Mouse (Mus musculus): ENCODE results near the gene Tmem221.

Gene Tmem221

GRCm38 (mm10) chr8:71558071-71558957 is at the start of gene Tmem221:
TSS of gene Tmem221 (minus strand) at chr8:71558871.
- DNase-seq = no peak

DNA sequence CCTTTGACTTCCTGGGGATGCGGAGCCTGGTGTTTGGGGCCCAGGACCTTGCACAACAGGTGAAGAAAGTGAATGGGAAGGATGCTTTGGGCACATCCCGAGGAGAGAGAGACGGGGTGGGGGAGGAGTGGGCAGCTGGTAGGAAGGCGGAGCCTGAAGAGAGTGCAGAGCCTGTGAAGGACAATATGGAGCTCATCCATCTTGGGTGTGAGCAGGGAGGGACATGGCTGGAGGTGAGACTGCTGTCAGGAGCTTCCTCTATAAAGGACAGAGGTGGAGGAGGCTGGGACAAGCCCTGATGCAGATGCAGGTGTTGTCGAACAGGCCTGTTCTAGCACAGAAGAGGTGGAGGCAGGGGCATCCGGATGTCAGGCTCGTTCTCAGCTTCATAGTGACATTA is 45.4 kb upstream of the Tmem221 start:
- no peak for DNase-seq

DNA sequence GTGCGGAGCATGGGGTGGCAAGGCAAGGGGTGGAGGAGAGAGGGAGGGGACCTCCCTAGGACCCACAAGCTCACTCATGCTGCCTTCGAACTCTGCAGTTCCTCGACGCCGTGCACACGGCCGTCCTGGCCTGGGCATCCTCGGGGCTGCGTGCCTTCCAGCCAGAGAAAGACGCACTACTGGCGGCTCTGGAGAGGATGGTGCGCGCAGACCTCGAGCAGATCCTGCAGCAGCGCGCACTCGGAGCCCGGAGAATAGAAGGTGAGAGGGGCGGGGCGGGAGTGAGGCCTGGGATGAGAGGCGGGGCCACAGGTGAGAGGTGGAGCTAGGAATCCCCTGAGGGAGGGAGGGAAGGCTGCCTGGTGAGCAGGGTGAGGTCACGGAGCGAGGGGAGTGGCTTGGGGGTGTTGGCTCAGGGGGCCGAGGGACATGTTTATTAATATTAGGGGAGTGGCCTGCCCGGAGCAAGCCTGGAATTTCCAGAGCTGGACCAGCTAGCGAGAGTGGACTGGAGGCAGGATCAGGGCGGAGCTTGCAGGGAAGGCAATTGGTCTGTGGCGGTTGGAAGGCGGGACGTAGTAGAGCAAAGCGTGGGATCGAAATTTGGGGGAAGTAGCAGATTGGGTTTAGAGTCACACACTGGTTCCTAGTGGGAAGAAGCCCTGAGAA is 44.1 kb upstream of the Tmem221 start:
- no peak for DNase-seq

- no peak for DNase-seq
Measured at GRCm38 (mm10) chr8:71601939-71602665, 43.4 kb upstream of the Tmem221 start.

DNA sequence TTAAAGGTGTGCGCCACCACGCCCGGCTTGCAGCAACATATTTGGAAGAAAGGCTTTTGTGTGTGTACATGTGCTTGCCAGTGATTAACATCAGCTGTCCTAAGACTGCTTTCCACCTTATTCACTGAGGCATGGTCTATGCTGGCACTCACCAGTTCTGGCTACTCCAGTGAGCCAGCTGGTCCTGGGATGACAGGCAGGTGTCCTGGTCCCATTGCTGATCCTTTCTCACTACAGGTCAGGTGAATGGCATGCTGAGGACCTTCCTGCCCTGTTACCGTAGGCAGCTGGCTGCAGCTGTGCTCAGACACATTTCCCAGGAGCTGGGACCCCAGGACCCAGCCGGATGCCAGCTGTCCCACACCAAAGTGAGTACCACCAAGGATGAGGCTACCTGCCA is 40.2 kb upstream of the Tmem221 start:
- no peak for DNase-seq

DNA sequence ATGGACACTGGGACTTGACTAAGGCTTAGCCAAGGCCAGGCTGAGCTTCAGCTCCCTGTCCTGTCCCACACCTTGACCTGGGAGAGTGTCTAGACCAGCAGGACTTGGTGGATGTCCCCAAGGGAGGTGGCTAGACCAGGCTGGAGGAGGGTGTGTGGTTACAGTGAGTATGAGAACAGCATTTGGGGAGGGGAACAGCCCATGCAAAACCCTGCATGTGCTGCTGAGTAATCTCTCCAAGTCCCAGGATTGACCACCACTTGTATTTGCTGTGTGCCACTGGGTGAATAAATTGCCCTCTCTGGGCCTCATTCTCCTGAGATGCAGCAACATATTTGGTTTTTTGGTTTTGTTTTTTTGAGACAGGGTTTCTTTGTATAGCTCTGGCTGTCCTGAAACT is 39.7 kb upstream of the Tmem221 start:
- DNase-seq = no peak

GRCm38 (mm10) chr8:71597451-71597850 is 38.8 kb upstream of the Tmem221 start, which contains the start of gene Fam129c:
TSS of gene Fam129c (plus strand) at chr8:71597648.
- DNase-seq = no peak

GRCm38 (mm10) chr8:71596798-71597197 is 38.1 kb upstream of the Tmem221 start:
- DNase-seq = no peak

GRCm38 (mm10) chr8:71596384-71596783 is 37.7 kb upstream of the Tmem221 start:
- no peak for DNase-seq

DNA sequence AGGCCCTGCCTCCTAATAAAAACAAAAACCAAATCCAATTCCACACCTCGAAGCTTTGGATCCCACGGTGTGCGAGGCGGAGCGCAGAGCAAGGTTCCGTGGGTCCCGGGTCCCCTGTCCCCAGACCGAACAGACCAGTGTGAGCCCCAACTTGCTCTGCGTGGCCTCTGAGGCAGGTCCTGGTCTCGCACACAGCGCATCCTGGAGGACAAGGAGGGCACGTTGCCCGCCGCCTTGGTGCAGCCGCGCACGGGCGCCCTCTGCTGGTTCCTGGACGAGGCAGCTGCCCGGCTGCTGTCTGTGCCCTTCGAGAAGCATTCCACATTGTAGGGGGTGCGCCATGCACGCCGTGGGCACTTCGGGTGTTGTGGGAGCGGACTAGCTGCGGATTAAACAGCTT is 37.2 kb upstream of the Tmem221 start:
- DNase-seq = peak; percentile 85

DNA sequence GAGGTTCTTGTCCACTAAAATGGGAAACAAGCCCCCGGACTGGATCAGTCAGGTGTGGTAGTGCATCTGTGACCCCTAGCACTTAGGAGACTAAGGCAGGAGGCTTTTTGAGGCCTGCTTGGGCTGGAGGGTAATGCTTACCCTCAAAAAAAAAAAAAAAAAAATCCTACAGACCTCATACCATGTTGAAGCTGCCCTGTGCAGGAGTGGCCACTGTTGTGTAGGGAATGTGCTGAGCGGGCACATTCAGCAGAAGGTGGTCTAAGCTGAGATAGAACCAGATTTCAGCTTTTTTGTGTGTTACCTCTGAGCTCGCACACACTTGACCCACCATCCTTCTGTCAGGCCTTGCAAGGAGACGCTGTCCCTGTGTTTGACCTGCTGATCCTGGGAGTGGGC is 35.7 kb upstream of the Tmem221 start:
- DNase-seq = no peak

DNA sequence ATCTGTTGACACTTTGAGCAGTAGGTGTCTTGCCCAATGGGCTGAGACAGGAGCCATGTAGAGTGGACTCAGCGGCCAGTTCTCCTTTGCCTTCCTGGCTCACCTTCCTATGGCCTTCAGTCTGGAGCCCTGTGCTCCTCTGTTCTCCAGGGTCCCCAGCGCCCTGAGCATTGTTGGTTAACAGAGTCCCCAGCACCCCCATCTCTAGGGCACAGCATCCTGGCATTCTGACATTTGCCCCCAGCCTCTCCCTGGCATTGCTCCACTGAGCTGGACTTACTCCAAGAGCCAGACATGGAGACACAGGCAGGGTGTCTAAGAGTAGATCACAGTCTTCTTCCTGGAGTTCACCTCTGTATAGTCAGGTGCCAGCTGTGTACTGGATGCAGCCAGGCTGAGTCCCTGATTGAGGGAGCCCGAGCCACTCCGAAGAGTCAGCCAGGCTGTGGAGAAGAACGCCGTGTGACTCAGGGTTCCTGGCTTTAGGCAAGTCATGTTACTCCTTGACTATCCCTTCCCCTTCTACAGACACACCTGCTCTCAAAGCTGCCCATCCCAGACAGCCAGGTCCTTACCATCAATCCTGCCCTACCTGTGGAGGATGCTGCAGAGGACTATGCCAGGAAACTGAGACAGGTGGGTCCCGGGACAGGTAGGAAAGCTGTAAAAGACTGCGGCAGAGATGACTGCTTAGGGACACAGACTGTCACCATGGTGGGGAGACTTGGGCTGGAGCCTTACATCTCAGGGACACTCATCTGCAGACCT is 35.1 kb upstream of the Tmem221 start:
- no peak for DNase-seq

DNA sequence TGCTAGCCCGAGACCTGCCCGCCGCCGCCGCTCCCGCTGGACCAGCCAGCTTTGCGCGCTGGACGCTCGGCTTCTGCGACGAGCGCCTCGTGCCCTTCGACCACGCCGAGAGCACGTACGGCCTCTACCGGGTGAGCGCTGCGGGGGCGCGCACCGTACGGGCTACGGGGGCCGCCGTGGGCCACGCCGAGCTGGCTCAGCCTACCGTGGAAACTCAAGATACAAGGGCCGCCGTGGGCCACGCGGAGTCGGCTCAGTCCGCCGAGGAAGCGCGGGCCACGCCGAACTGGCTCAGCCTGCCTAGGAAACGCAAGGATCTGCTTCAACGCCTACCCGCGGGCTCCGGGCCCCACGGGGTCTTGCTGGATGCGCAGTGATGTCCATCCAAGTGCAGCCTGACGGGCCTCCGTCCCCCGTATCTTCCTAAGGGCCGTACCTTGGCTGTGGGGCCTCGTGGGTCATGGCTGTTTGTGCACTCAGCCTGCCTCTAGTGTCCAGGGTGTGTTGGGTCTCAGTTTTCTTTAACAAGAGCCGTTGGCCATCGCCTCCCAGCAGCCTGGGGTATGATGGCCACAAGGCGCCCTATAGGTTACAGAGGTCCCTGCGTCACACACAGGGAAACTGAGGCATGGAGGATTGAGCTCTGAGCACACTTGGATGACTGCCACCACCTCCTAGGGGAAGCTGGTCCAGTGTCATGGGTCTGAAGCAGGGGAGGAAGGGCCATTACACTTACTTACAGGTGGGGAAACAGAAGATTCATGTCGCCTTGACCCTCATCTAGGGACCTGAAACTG is 33.9 kb upstream of the Tmem221 start:
- DNase-seq = peak; percentile 88

- peak; percentile 97 for DNase-seq
Measured at GRCm38 (mm10) chr8:71591471-71592373, 33.1 kb upstream of the Tmem221 start, which contains the start of gene Pgls. TSS of gene Pgls (plus strand) at chr8:71592176.

GRCm38 (mm10) chr8:71591017-71591416 is 32.3 kb upstream of the Tmem221 start:
- no peak for DNase-seq

- no peak for DNase-seq
Measured at GRCm38 (mm10) chr8:71588762-71589161, 30.1 kb upstream of the Tmem221 start.

GRCm38 (mm10) chr8:71586891-71587290 is 28.2 kb upstream of the Tmem221 start:
- DNase-seq = no peak

DNA sequence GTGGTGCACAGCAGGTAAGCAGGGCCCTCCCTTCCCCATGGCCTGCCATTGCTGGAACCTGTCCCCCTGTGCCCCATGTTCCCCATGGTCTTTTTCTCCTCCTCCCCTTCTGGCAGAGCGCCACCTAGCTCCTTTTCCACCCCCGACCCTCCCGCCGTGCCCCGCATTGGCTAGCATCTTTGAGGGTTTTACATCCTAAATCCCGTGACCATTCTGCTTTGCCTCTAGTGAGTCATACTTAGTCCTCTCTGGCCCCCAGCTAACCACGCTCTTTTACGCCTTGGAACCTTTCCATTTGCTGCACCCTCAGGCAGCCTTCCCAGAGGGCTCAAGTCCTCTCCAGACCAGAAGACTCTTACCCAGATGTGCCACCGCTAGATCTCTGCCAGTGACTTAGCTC is 21.5 kb upstream of the Tmem221 start:
- no peak for DNase-seq

GRCm38 (mm10) chr8:71579476-71579875 is 20.8 kb upstream of the Tmem221 start:
- DNase-seq = no peak

DNA sequence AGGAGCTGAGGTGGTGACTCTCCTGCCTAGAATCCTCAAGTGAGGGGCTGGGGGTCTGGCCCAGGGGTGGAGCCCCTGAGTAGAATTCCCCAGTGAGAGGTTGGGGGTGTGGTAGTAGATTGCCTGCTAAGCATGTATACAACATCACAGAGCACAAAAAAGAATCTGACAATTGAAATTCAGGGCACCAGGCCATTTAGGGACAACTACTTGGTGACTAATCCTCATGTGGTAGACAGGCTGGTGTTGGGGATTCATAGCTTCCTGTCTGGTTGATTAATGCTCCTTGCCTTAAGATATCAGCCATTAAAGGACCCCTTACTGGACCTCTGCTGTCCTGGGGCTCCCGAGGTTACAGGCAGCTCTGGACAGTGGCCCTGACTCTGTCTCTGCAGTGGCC is 20.3 kb upstream of the Tmem221 start:
- no peak for DNase-seq

Measured in layer of hippocampus, adult 9-11 months (tissue).